Mouse (Mus musculus): ENCODE measurements around the gene Gtpbp3. TPM values are rescaled to one million over a fixed set of nuclear protein-coding genes. Genes with fewer than 3 reads are reported as not detected.

Gene Gtpbp3
- polyA plus RNA-seq, 1 experiment from 2014 or later = 10.6 TPM

GRCm38 (mm10) chr8:71471861-71472260 is 16.0 kb upstream of the Gtpbp3 start:
- H3K27ac ChIP-seq (ENCODE audit: low read length) = no peak overlapping the region
- 96% methylated on average over 17 of the region's 17 CpGs for WGBS
- no peak for ATAC-seq
- no peak overlapping the region for H3K9ac ChIP-seq (replicated peaks; ENCODE audit: low read depth)
- peaks cover 6% of the 10 kb centered on the region; the same call in 1 of the 2 replicates for H3K4me1 ChIP-seq (ENCODE audit: insufficient read depth, low read depth, low read length)
- no peaks in the 10 kb centered on the region for H3K9me3 ChIP-seq (ENCODE audit: low read length)
- DNase-seq (ENCODE audit: low spot score) = no peak
- no peak overlapping the region for H3K4me2 ChIP-seq (replicated peaks; ENCODE audit: low read depth, low read length)
- H3K4me3 ChIP-seq (ENCODE audit: low read depth, low read length) = no peak overlapping the region
- TF ChIP-seq EP300 (IDR thresholded peaks at IDR 0.05) (no peak), CTCF (IDR thresholded peaks at IDR 0.05) (no peak)
- no peaks in the 10 kb centered on the region for H3K27me3 ChIP-seq (replicated peaks; ENCODE audit: insufficient read depth, low read length)
- 0 out of 2 replicates have a peak, but pooled peaks cover 8% of the 10 kb centered on the region for H3K36me3 ChIP-seq (ENCODE audit: insufficient read depth, low read length)

- H3K4me3 ChIP-seq (ENCODE audit: low read depth, low read length) = no peak overlapping the region
- H3K9ac ChIP-seq (replicated peaks; ENCODE audit: low read depth) = no peak overlapping the region
- peaks cover 6% of the 10 kb centered on the region; the same call in 1 of the 2 replicates for H3K4me1 ChIP-seq (ENCODE audit: insufficient read depth, low read depth, low read length)
- DNase-seq (ENCODE audit: low spot score) = no peak
- H3K27ac ChIP-seq (ENCODE audit: low read length) = no peak overlapping the region
- H3K4me2 ChIP-seq (replicated peaks; ENCODE audit: low read depth, low read length) = no peak overlapping the region
- no peaks in the 10 kb centered on the region for H3K27me3 ChIP-seq (replicated peaks; ENCODE audit: insufficient read depth, low read length)
- H3K9me3 ChIP-seq (ENCODE audit: low read length) = no peaks in the 10 kb centered on the region
- no peak for ATAC-seq
- TF ChIP-seq EP300 (IDR thresholded peaks at IDR 0.05) (no peak), CTCF (IDR thresholded peaks at IDR 0.05) (peak; percentile 56)
- WGBS = 92% methylated on average over 8 of the region's 8 CpGs
- 0 out of 2 replicates have a peak, but pooled peaks cover 8% of the 10 kb centered on the region for H3K36me3 ChIP-seq (ENCODE audit: insufficient read depth, low read length)
These were observed 15.1 kb upstream of the Gtpbp3 start for GRCm38 (mm10) chr8:71472601-71473386.

- H3K4me3 ChIP-seq (ENCODE audit: low read depth, low read length) = no peak overlapping the region
- ATAC-seq (no peak), DNase-seq (ENCODE audit: low spot score) (no peak)
- H3K36me3 ChIP-seq (ENCODE audit: insufficient read depth, low read length) = 0 out of 2 replicates have a peak, but pooled peaks cover 8% of the 10 kb centered on the region
- peaks cover 6% of the 10 kb centered on the region; the same call in 1 of the 2 replicates for H3K4me1 ChIP-seq (ENCODE audit: insufficient read depth, low read depth, low read length)
- TF ChIP-seq EP300 (IDR thresholded peaks at IDR 0.05) (no peak), CTCF (IDR thresholded peaks at IDR 0.05) (no peak)
- H3K9ac ChIP-seq (replicated peaks; ENCODE audit: low read depth) = no peak overlapping the region
- H3K9me3 ChIP-seq (ENCODE audit: low read length) = no peaks in the 10 kb centered on the region
- no peaks in the 10 kb centered on the region for H3K27me3 ChIP-seq (replicated peaks; ENCODE audit: insufficient read depth, low read length)
- no peak overlapping the region for H3K4me2 ChIP-seq (replicated peaks; ENCODE audit: low read depth, low read length)
- WGBS = 92% methylated on average over 18 of the region's 18 CpGs
- H3K27ac ChIP-seq (ENCODE audit: low read length) = no peak overlapping the region
These were observed 13.6 kb upstream of the Gtpbp3 start for GRCm38 (mm10) chr8:71474344-71474743.

GRCm38 (mm10) chr8:71474785-71475701 is 12.9 kb upstream of the Gtpbp3 start:
- Histone ChIP-seq H3K27me3 (replicated peaks; ENCODE audit: insufficient read depth, low read length) (no peaks in the 10 kb centered on the region), H3K9me3 (ENCODE audit: low read length) (no peaks in the 10 kb centered on the region), H3K4me2 (replicated peaks; ENCODE audit: low read depth, low read length) (no peak overlapping the region), H3K4me1 (ENCODE audit: insufficient read depth, low read depth, low read length) (peaks cover 6% of the 10 kb centered on the region; the same call in 1 of the 2 replicates), H3K9ac (replicated peaks; ENCODE audit: low read depth) (no peak overlapping the region), H3K27ac (ENCODE audit: low read length) (no peak overlapping the region), H3K4me3 (ENCODE audit: low read depth, low read length) (no peak overlapping the region), H3K36me3 (ENCODE audit: insufficient read depth, low read length) (0 out of 2 replicates have a peak, but pooled peaks cover 8% of the 10 kb centered on the region)
- TF ChIP-seq EP300 (IDR thresholded peaks at IDR 0.05) (no peak), CTCF (IDR thresholded peaks at IDR 0.05) (no peak)
- no peak for DNase-seq (ENCODE audit: low spot score)
- ATAC-seq = no peak
- 89% methylated on average over 25 of the region's 25 CpGs for WGBS

GRCm38 (mm10) chr8:71475702-71476075 is 12.2 kb upstream of the Gtpbp3 start:
- Histone ChIP-seq H3K9ac (replicated peaks; ENCODE audit: low read depth) (no peak overlapping the region; the same call in 1 of the 2 replicates), H3K4me3 (ENCODE audit: low read depth, low read length) (peak overlapping the region; percentile 58; the same call in 1 of the 2 replicates), H3K27me3 (replicated peaks; ENCODE audit: insufficient read depth, low read length) (no peaks in the 10 kb centered on the region), H3K9me3 (ENCODE audit: low read length) (no peaks in the 10 kb centered on the region), H3K27ac (ENCODE audit: low read length) (peak overlapping the region; percentile 73; the same call in 1 of the 2 replicates), H3K36me3 (ENCODE audit: insufficient read depth, low read length) (0 out of 2 replicates have a peak, but pooled peaks cover 8% of the 10 kb centered on the region), H3K4me2 (replicated peaks; ENCODE audit: low read depth, low read length) (peak overlapping the region; percentile 83), H3K4me1 (ENCODE audit: insufficient read depth, low read depth, low read length) (peaks cover 6% of the 10 kb centered on the region; the same call in 1 of the 2 replicates)
- ATAC-seq (no peak), DNase-seq (ENCODE audit: low spot score) (no peak)
- TF ChIP-seq CTCF (IDR thresholded peaks at IDR 0.05) (no peak), EP300 (IDR thresholded peaks at IDR 0.05) (no peak)
- 27% methylated on average over 4 of the region's 4 CpGs for WGBS

Data from lung, postnatal 0 days (tissue).